Mouse (Mus musculus) embryo, embryonic 10 days (tissue): ENCODE results near the gene Jmjd8.
"Not testable (repeated sequence)": the region's sequence is repeated elsewhere in the genome, so short reads cannot be mapped to it uniquely, and the experiment has no call there.

Experiments
- DNase-seq: peaks from one replicate; pipeline ENCODE4 v3.0.0-alpha.2; 2015; ENCODE audit warnings: low spot score

Gene Jmjd8

GRCm38 (mm10) chr17:25861704-25862612 lies 33.3 kb downstream of the Jmjd8 start:
- no peak for DNase-seq

- no peak for DNase-seq
Observed at GRCm38 (mm10) chr17:25863681-25864080, 35.0 kb downstream of the Jmjd8 start.

DNA sequence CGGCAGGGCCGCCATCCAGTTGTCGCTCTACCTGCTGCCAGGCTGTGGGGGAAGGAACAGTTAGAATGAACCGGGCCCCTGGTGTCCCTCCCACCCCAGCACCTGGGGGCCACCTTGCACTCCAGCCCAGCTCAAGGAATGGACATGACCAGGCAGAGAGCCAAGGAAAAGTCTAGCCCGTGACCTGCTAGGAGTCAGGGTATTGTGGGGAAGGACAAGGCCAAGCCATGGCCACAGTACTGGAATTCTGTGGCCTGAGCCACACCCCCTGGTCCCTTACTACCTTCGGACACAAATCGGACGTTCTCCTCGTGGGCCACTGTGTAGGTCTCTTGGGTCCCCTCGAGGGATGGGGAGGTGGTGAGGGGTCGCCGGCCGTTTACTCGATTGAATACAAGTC lies 35.6 kb downstream of the Jmjd8 start:
- no peak for DNase-seq

DNA sequence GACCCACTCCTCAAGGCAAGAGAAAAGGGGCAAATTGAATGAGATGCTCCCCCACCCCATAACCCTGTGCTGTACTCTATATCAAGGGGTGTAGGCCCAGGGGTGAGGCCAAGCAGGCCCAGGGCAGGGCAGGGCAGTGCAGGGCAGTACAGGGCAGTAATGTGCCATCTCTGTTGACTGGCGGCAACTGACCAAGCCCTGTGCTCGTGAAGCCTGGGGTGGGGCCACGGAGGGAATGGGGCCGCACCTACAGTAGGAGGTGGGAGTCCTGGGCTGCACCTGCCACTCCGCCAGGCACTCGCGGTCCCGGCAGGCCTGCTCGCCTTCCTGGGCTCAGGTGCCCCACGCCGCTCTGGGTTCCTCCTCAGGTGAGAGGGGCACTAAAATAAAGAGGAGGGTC lies 36.6 kb downstream of the Jmjd8 start:
- no peak for DNase-seq

DNA sequence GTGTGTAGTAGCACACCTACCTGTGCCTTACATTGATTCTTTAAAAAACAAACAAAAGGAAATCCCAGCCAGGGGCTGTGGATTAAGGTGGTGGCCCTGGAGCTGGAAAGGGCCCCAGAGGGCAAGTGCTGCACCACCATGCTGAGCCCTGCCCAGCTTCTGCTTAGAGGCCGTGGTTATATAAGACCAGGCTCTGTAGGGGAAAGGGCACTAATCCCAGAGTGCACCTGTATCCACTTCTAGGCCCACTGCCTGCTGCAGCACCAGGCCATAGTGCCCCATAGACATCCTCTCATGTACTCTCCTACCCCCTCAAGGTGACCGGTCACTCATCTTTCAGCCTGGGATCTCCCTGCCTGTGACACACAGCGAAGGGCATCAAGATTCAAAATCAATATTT lies 37.5 kb downstream of the Jmjd8 start:
- DNase-seq, result no peak

- DNase-seq, result no peak
Observed at GRCm38 (mm10) chr17:25867509-25867835, 38.8 kb downstream of the Jmjd8 start.

- peak; percentile 67 for DNase-seq
Observed at GRCm38 (mm10) chr17:25867836-25868600, 39.4 kb downstream of the Jmjd8 start.

GRCm38 (mm10) chr17:25868601-25869191 lies 40.0 kb downstream of the Jmjd8 start, which contains the start of gene Mcrip2:
Gene Mcrip2 (minus strand): TSS chr17:25868764.
- DNase-seq, result peak; percentile 91

DNA sequence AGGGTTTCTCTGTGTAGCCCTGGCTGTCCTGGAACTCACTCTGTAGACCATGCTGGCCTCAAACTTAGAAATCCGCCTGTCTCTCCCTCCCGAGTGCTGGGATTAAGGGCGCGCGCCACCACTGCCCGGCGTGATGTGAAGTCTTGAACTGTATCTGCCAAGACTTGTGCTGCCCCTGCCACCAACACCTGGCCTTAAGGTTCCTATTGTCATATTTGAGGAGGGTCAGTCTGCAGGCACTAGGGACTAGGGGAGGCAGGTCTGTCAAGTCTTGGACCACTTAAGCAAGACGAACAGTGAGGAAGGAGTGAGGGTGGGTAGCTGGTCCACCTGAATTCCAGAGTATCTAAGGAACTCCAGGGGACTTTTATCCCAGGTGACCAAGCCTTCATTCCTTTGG lies 40.8 kb downstream of the Jmjd8 start:
- no peak for DNase-seq

- no peak for DNase-seq
Observed at GRCm38 (mm10) chr17:25869954-25870353, 41.3 kb downstream of the Jmjd8 start.

GRCm38 (mm10) chr17:25871566-25871965 lies 42.9 kb downstream of the Jmjd8 start:
- DNase-seq, result not testable (repeated sequence)

DNA sequence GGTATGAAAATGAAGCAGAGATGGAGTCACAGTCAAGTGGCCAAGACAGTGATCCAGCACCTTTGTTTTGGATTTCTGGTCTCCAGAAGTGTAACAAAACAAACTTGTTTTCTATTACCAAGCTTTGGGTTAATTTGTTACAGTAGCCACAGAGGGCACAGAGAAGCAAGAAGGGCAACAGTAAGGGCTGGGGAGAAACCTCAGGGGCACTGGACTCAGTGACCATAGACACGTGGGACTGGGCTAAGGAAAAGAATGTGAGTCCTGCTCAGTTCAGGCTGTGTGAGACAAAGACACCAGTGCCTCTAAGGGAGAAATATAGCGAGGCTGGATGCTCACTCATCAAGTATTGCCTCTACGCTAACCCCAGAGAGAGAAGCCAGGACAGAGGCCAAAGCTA lies 44.0 kb downstream of the Jmjd8 start:
- DNase-seq, result no peak

GRCm38 (mm10) chr17:25873405-25874147 lies 44.9 kb downstream of the Jmjd8 start:
- DNase-seq, result no peak

- DNase-seq, result no peak
Observed at GRCm38 (mm10) chr17:25874148-25874720, 45.6 kb downstream of the Jmjd8 start.

GRCm38 (mm10) chr17:25874721-25875170 lies 46.1 kb downstream of the Jmjd8 start, which contains the start of gene Mettl26:
Gene Mettl26 (plus strand): TSS chr17:25875074.
- DNase-seq, result peak; percentile 98

DNA sequence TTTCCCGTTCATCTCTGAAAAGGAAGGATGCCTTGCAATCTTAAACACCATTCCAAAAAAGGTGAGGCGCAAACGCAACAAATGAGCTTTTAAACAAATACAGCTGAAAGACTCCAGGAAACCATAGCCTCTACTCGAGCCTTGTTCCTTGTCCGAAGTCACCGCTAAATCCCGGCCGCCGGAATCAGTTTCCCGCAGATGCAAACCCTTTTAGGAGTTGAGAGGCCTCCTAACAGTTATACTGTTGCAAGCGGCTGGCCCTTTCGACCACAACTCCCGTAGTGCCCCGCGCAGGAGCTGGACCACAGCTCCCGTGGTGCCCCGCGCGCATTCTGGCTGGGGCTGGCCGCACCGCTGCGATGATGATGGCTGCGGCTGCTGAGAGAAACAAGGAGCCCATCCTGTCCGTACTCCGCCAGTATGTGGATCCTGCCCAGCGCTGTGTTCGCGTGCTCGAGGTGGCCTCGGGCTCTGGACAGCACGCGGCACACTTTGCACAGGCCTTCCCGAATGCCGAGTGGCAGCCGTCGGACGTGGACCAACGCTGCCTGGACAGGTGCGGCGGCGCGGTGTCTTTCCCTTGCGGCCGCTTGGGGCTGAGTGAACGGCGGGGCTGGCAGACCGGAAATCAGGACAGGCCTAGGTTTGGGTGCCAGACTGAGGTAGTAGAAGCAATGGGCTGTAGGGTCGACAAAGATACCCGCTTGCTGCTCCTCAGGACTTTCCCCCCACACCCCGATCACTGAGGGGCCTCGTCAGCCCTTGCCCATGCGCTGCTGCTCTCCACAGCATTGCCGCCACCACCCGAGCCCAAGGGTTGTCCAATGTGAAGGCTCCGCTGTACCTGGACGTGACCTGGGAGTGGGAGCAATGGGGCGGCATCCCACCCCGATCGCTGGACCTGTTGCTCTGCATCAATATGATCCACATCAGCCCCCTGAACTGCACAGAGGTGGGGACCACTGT lies 46.8 kb downstream of the Jmjd8 start:
- DNase-seq, result peak; percentile 96

DNA sequence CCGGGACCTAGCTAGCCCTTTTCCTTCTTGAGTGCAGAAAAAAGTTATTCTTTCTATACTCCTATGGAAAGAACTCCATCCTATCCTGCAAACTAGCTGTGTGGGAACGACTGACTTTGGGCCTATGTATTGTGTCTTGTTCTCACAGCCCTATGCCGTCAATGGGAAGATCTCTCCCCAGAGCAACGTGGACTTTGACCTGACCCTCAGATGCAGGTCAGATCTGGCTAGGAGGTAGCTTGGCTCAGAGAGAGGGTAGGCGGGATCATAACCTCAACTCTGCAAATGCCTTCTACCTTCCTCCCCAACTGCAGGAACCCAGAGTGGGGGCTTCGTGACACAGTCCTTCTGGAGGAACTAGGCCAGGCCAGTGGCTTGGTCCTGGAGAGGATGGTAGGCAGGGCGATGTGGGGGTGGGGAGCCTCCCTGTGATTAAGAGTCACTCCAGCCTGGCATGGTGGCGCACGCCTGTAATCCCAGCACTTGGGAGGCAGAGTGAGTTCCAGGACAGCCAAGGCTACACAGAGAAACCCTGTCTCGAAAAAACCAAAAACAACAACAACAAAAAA lies 47.8 kb downstream of the Jmjd8 start:
- DNase-seq, result peak; percentile 30

GRCm38 (mm10) chr17:25877025-25877424 lies 48.4 kb downstream of the Jmjd8 start:
- no peak for DNase-seq

- DNase-seq, result no peak
Observed at GRCm38 (mm10) chr17:25877741-25878610, 49.3 kb downstream of the Jmjd8 start.
